Mouse (Mus musculus) ES-E14 (cell line): ENCODE measurements around the gene Myl7.

ENCODE experiments used
- HCFC1 ChIP-seq: IDR thresholded peaks from 2 replicates; pipeline ENCODE4 v1.6.1; 2012; ENCODE audit warnings: low read length, inconsistent platforms, borderline replicate concordance; ENCODE audit not compliant: insufficient read depth
- MAFK ChIP-seq: IDR thresholded peaks from 2 replicates; pipeline ENCODE4 v1.6.1; 2014; ENCODE audit warnings: mild to moderate bottlenecking, low read depth, low read length, inconsistent platforms; ENCODE audit not compliant: insufficient read depth
- ZC3H11A ChIP-seq: IDR thresholded peaks from 2 replicates; pipeline ENCODE4 v1.6.1; 2012; ENCODE audit warnings: low read depth, mild to moderate bottlenecking, inconsistent platforms, low read length, borderline replicate concordance
- ZNF384 ChIP-seq: IDR thresholded peaks from 2 replicates; pipeline ENCODE4 v1.6.1; 2012; ENCODE audit warnings: low read depth, low read length, inconsistent platforms

DNA sequence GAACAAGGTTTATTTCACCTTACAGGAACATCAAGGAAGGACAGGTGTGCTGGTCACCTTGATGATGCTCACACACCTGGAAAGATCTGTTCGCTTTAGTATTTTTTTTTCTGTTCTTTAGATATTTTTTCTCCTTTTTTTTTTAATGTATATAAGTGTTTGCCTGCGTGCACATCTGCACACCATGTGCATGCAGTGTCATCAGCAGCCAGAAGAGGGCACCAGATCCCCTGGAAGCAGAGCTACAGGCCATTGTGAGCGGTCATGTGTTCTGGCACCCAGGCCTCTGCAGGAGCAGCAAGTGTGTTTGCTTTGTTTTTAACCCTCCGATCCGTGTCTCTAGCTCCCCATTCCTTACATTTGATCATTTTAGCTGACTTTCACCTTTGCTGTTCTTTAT lies 18.7 kb downstream of the Myl7 start:
- TF ChIP-seq ZNF384 (no peak), MAFK (no peak), HCFC1 (0 out of 2 replicates have a peak, but pooled peaks have one; percentile 27), ZC3H11A (peak; percentile 47)
